Mouse (Mus musculus) limb, embryonic 14.5 days (tissue): ENCODE measurements at regions not wholly inside any gene's neighbourhood (a gene's known extent, or its start where the extent isn't known, plus 50 kb on each side); places are given as distances from the start of the nearest gene placed in this dataset.
A peak's percentile ranks its signal among the peaks of the same experiment; 100 is the strongest.

ENCODE experiments used
- ATAC-seq: fragments of 200-750 bp; cut with Nextera tagmentation; 2 replicates; pipeline ENCODE4 v1.8.0; 2017; ENCODE audit warnings: low read depth, moderate number of reproducible peaks, moderate TSS enrichment; ENCODE audit not compliant: low FRiP score
- DNase-seq: peaks from one replicate; pipeline ENCODE4 v3.0.0-alpha.2; 2015; ENCODE audit warnings: low spot score
- H3K27ac ChIP-seq: fragments of 300-500 bp; sonication (generic); replicated peaks from 2 replicates; pipeline ENCODE4 v1.5.1; 2014; ENCODE audit warnings: low read depth, mild to moderate bottlenecking, low read length, moderate library complexity, mixed read lengths
- H3K27me3 ChIP-seq: fragments of 300-500 bp; sonication (generic); 2 replicates; pipeline ENCODE4 v1.6.1; 2014; ENCODE audit warnings: low read length, mixed read lengths; ENCODE audit not compliant: control insufficient read depth, insufficient read depth
- H3K36me3 ChIP-seq: fragments of 300-500 bp; sonication (generic); 2 replicates; pipeline ENCODE4 v1.6.1; 2014; ENCODE audit warnings: mild to moderate bottlenecking, low read length, moderate library complexity, mixed read lengths; ENCODE audit not compliant: control insufficient read depth, insufficient read depth
- H3K4me1 ChIP-seq: fragments of 300-500 bp; sonication (generic); 2 replicates; pipeline ENCODE4 v1.6.1; 2014; ENCODE audit warnings: antibody characterized with exemption, low read length, mixed read lengths; ENCODE audit not compliant: control insufficient read depth, insufficient read depth
- H3K4me2 ChIP-seq: fragments of 300-500 bp; sonication (generic); replicated peaks from 2 replicates; pipeline ENCODE4 v1.6.1; 2014; ENCODE audit warnings: low read depth, mild to moderate bottlenecking, low read length, moderate library complexity; ENCODE audit not compliant: severe bottlenecking
- H3K4me3 ChIP-seq: fragments of 300-500 bp; sonication (generic); replicated peaks from 2 replicates; pipeline ENCODE4 v1.5.1; 2014; ENCODE audit warnings: low read length
- H3K9ac ChIP-seq: fragments of 300-500 bp; sonication (generic); 2 replicates; pipeline ENCODE4 v1.6.1; 2014; ENCODE audit warnings: mild to moderate bottlenecking, low read depth, low read length, moderate library complexity; ENCODE audit not compliant: severe bottlenecking
- H3K9me3 ChIP-seq: fragments of 300-500 bp; sonication (generic); 2 replicates; pipeline ENCODE4 v1.6.1; 2016; ENCODE audit warnings: low read length; ENCODE audit not compliant: control insufficient read depth
- POLR2A ChIP-seq: fragments of 200-500 bp; IDR thresholded peaks from 2 replicates; pipeline ENCODE4 v1.8.0; 2012; ENCODE audit warnings: inconsistent platforms, mild to moderate bottlenecking, moderate library complexity, borderline replicate concordance; ENCODE audit not compliant: insufficient read depth, insufficient read length; ENCODE audit errors: extremely low read depth
- WGBS: fragments of 180-500 bp; shearing (Covaris S2); extraction: QIAGEN DNeasy Blood & Tissue Kit; methylation state at CpG from one replicate; pipeline ENCODE4 v1.1.7; 2014; 5-methylcytosine and 5-hydroxymethylcytosine counted together

DNA sequence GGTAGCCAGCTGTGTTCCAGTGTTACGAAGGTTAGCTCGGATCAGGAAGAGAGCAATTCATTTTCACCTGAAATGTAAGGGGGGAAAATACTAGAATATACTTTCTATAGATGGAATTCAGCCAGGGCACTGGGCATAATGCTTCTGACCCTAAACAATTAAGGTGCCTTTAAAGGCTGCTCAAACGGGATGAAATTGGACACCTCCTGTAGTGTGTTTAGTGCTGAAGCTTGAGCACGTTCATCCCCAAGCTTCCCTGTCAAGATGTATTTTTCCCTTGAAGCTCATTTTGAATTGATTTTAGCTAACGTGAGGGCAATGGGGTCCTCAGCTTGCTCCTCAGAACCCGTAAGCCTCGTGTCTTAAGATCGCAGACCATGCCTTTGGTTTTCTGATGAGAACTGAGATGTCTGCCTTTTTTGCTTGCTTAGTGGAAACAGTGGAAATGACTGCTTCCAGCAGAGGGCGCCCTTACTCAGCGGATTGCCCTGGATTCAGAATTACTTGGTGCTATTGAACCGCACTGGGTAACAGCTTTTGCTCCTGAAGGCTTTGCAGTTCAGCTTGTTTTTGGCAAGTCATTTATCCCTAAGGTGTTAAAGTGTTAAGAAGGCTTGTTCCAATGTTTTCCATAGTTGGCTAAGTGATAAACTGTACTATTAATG, 74.6 kb upstream of the Fermt1 start:
- Histone ChIP-seq H3K27me3 (no peaks in the 10 kb centered on the region), H3K27ac (no peak overlapping the region), H3K36me3 (no peaks in the 10 kb centered on the region), H3K4me3 (no peak overlapping the region), H3K4me1 (no peaks in the 10 kb centered on the region), H3K4me2 (no peak overlapping the region), H3K9me3 (no peaks in the 10 kb centered on the region), H3K9ac (no peak overlapping the region)
- TF ChIP-seq POLR2A, result no peak
- 17% methylated on average over 11 of the region's 11 CpGs for WGBS
- ATAC-seq (peak; percentile 62; the same call in 1 of the 2 replicates), DNase-seq (peak; percentile 88)

DNA sequence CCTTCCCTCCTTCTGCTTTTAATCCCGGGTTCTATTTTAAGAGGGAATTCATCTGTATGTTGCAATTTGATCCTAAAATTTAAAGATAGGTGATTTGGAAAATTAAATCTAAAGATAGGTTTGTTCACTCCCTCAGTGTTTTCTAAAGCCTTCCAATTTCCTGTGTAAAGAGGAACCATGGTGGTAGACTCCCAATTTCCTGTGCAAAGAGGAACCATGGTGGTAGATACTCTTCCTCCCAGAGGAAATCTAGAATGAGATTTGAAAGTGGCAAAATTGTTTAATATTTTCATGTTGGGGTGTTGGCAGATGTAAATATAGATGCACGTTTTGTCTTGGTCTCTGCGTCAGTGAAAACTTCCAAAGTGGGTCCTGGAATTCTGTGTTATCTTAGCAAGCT, 75.5 kb upstream of the Fermt1 start:
- H3K27ac ChIP-seq, result no peak overlapping the region
- no peaks in the 10 kb centered on the region for H3K36me3 ChIP-seq
- H3K4me3 ChIP-seq, result no peak overlapping the region
- ATAC-seq (no peak), DNase-seq (no peak)
- H3K27me3 ChIP-seq, result no peaks in the 10 kb centered on the region
- no peak overlapping the region for H3K4me2 ChIP-seq
- H3K4me1 ChIP-seq, result no peaks in the 10 kb centered on the region
- H3K9me3 ChIP-seq, result no peaks in the 10 kb centered on the region
- 86% methylated on average over 3 of the region's 3 CpGs for WGBS
- H3K9ac ChIP-seq, result no peak overlapping the region
- TF ChIP-seq POLR2A, result no peak

GRCm38 (mm10) chr2:133027038-133027437, 81.3 kb upstream of the Fermt1 start:
- no peaks in the 10 kb centered on the region for H3K27me3 ChIP-seq
- TF ChIP-seq POLR2A, result no peak
- ATAC-seq, result no peak
- no peaks in the 10 kb centered on the region for H3K4me1 ChIP-seq
- WGBS, result 61% methylated on average over 2 of the region's 2 CpGs
- no peaks in the 10 kb centered on the region for H3K9me3 ChIP-seq
- H3K4me3 ChIP-seq, result no peak overlapping the region
- H3K27ac ChIP-seq, result no peak overlapping the region
- no peak overlapping the region for H3K4me2 ChIP-seq
- no peaks in the 10 kb centered on the region for H3K36me3 ChIP-seq
- no peak for DNase-seq
- no peak overlapping the region for H3K9ac ChIP-seq

- no peak for ATAC-seq
- Histone ChIP-seq H3K27me3 (no peaks in the 10 kb centered on the region), H3K4me3 (no peak overlapping the region), H3K9me3 (no peaks in the 10 kb centered on the region), H3K9ac (no peak overlapping the region), H3K27ac (no peak overlapping the region), H3K4me1 (no peaks in the 10 kb centered on the region), H3K4me2 (no peak overlapping the region), H3K36me3 (no peaks in the 10 kb centered on the region)
- DNase-seq, result no peak
- 70% methylated on average over 3 of the region's 3 CpGs for WGBS
- TF ChIP-seq POLR2A, result no peak
Measured at GRCm38 (mm10) chr2:133035421-133035820, 89.7 kb upstream of the Fermt1 start.

- Histone ChIP-seq H3K4me3 (no peak overlapping the region), H3K4me2 (no peak overlapping the region), H3K36me3 (no peaks in the 10 kb centered on the region), H3K27ac (no peak overlapping the region), H3K9me3 (no peaks in the 10 kb centered on the region), H3K4me1 (no peaks in the 10 kb centered on the region), H3K27me3 (no peaks in the 10 kb centered on the region), H3K9ac (no peak overlapping the region)
- no peak for TF ChIP-seq POLR2A
- no peak for ATAC-seq
- DNase-seq, result no peak
- 96% methylated on average over 1 of the region's 1 CpGs for WGBS
Measured at GRCm38 (mm10) chr2:133040708-133041107, 95.0 kb upstream of the Fermt1 start.
